Mouse (Mus musculus) megakaryocyte, embryonic 14.5 days (primary cell): ENCODE measurements at regions not wholly inside any gene's neighbourhood (a gene's known extent, or its start where the extent isn't known, plus 50 kb on each side); places are given as distances from the start of the nearest gene placed in this dataset.

ENCODE experiments used
- FLI1 ChIP-seq: IDR thresholded peaks from 2 replicates; pipeline ENCODE4 v1.6.1; 2012; ENCODE audit warnings: low read length, inconsistent platforms, mixed read lengths
- GATA1 ChIP-seq: IDR thresholded peaks from 3 replicates; pipeline ENCODE4 v1.6.1; 2012; ENCODE audit warnings: mixed read lengths, low read length, inconsistent platforms, borderline replicate concordance

GRCm38 (mm10) chr2:115177896-115178295 is 403.6 kb upstream of the BC052040 start:
- TF ChIP-seq GATA1 = no peak
- no peak for TF ChIP-seq FLI1
